Mouse (Mus musculus) heart, postnatal 25 days (tissue): Measurements from ENCODE around the gene Coro7. TPM values are rescaled to one million over a fixed set of nuclear protein-coding genes. Genes with fewer than 3 reads are reported as not detected.

Experiments
- DNase-seq: peaks from one replicate; pipeline ENCODE4 v3.0.0; 2022; ENCODE audit warnings: low spot score
- intact Hi-C: fragments of 180-260 bp; cut with DNase I; formaldehyde crosslinking; loops from one replicate; pipeline ENCODE4 v1.15.1; 2025
- total RNA-seq, 2 experiments: library from RNA; stranded (reverse); gene quantifications; 2 replicates each; pipeline ENCODE4 v1.2.3; 2021

Coro7 gene
- total RNA-seq, 2 experiments from 2014 or later = 12.6 to 16.1 TPM

GRCm38 (mm10) chr16:4633661-4634060, 45.9 kb downstream of the Coro7 start:
- intact Hi-C loops = loop anchor here (5.0 kb wide), 1 partner anchor 229 kb away; no protein-coding TSS in a partner anchor
- DNase-seq = no peak

GRCm38 (mm10) chr16:4632050-4632449, 47.5 kb downstream of the Coro7 start:
- intact Hi-C loops = loop anchor here (5.0 kb wide), 1 partner anchor 230 kb away; no protein-coding TSS in a partner anchor

GRCm38 (mm10) chr16:4629950-4630349, 49.6 kb downstream of the Coro7 start:
- intact Hi-C loops = loop anchor here (1.0 to 5.0 kb wide), 3 partner anchors 37 to 232 kb away; partner anchors contain the start of gene Cdip1
- peak; percentile 56 for DNase-seq

More at GRCm38 (mm10) chr16:4632050-4632449, 47.5 kb downstream of the Coro7 start:
- DNase-seq = no peak

GRCm38 (mm10) chr16:4628898-4629419, 50.6 kb downstream of the Coro7 start:
- intact Hi-C loops = loop anchor here (2.0 kb wide), 1 partner anchor 162 kb away; the partner anchor contains the start of gene Cdip1
- DNase-seq = no peak

GRCm38 (mm10) chr16:4627105-4627504, 52.5 kb downstream of the Coro7 start:
- intact Hi-C loops = no loop called here

GRCm38 (mm10) chr16:4624481-4625110, 55.0 kb downstream of the Coro7 start, which contains the start of gene Pam16:
Pam16 (minus strand) TSS chr16:4624988.
- peak; percentile 86 for DNase-seq
- intact Hi-C loops = no loop called here

More at GRCm38 (mm10) chr16:4627105-4627504, 52.5 kb downstream of the Coro7 start:
- no peak for DNase-seq

GRCm38 (mm10) chr16:4624074-4624473, 55.5 kb downstream of the Coro7 start:
- intact Hi-C loops = no loop called here
- no peak for DNase-seq

GRCm38 (mm10) chr16:4616829-4617228, 62.7 kb downstream of the Coro7 start:
- DNase-seq = no peak
- intact Hi-C loops = no loop called here

- no peak for DNase-seq
- intact Hi-C loops = no loop called here
Measured at GRCm38 (mm10) chr16:4615297-4615696, 64.3 kb downstream of the Coro7 start.

GRCm38 (mm10) chr16:4614639-4615038, 64.9 kb downstream of the Coro7 start:
- DNase-seq = no peak
- intact Hi-C loops = no loop called here

- DNase-seq = no peak
- intact Hi-C loops = no loop called here
Measured at GRCm38 (mm10) chr16:4613736-4614135, 65.8 kb downstream of the Coro7 start.

GRCm38 (mm10) chr16:4611676-4612075, 67.9 kb downstream of the Coro7 start:
- DNase-seq = no peak
- intact Hi-C loops = no loop called here

GRCm38 (mm10) chr16:4611193-4611592, 68.4 kb downstream of the Coro7 start:
- intact Hi-C loops = no loop called here
- DNase-seq = no peak

GRCm38 (mm10) chr16:4608532-4609059, 71.0 kb downstream of the Coro7 start:
- intact Hi-C loops = loop anchor here (1.0 to 5.0 kb wide), 3 partner anchors 40 to 306 kb away; no protein-coding TSS in a partner anchor
- no peak for DNase-seq

- intact Hi-C loops = loop anchor here (1.0 to 5.0 kb wide), 6 partner anchors 15 to 306 kb away; no protein-coding TSS in a partner anchor
- peak; percentile 64 for DNase-seq
Measured at GRCm38 (mm10) chr16:4607818-4608531, 71.6 kb downstream of the Coro7 start.

- intact Hi-C loops = loop anchor here (1.0 to 5.0 kb wide), 5 partner anchors 14 to 304 kb away; no protein-coding TSS in a partner anchor
Measured at GRCm38 (mm10) chr16:4606431-4607084, 73.0 kb downstream of the Coro7 start.

GRCm38 (mm10) chr16:4605514-4606131, 74.0 kb downstream of the Coro7 start:
- no peak for DNase-seq
- intact Hi-C loops = loop anchor here (2.0 to 5.0 kb wide), 4 partner anchors 13 to 303 kb away; no protein-coding TSS in a partner anchor

More at GRCm38 (mm10) chr16:4606431-4607084, 73.0 kb downstream of the Coro7 start:
- peak; percentile 42 for DNase-seq

GRCm38 (mm10) chr16:4604293-4604837, 75.2 kb downstream of the Coro7 start:
- intact Hi-C loops = no loop called here
- DNase-seq = no peak

- DNase-seq = no peak
- intact Hi-C loops = no loop called here
Measured at GRCm38 (mm10) chr16:4603453-4603837, 76.1 kb downstream of the Coro7 start.
